In genomic region chr10:18479285-18479684, GRCm38 (mm10) we compare ENCODE assay signal across 25 mouse cellular contexts.
DNase-seq lines count a peak whose midpoint lies in the region; ATAC-seq and TF ChIP-seq lines count a peak whose summit lies in the region.
"Had no signal": no experiment of that assay in that cellular context is flagged by ENCODE, and none has a peak within 500 bp of the region (broad histone marks: within the 10 kb centered on the region; RNA-seq: fewer than 3 reads in every experiment).

No protein-coding gene starts in this region.

- no peak overlapping the region for H3K27ac ChIP-seq in kidney, adult 2 months (ENCODE audit: insufficient read depth, low read depth, low read length)
- H3K27ac ChIP-seq in kidney, embryonic 15.5 days: no peak overlapping the region
- H3K27ac ChIP-seq in CH12.LX (ENCODE audit: insufficient read depth, low read depth): no peak overlapping the region
- H3K27ac ChIP-seq: embryonic facial prominence, embryonic 10.5 days; embryonic facial prominence, embryonic 12.5 days; forebrain, embryonic 13.5 days had no signal

- H3K9ac ChIP-seq in kidney, embryonic 15.5 days: no peak overlapping the region
- H3K9ac ChIP-seq in CH12.LX (ENCODE audit: insufficient read depth, low read depth): no peak overlapping the region
- H3K9ac ChIP-seq: embryonic facial prominence, embryonic 12.5 days; forebrain, embryonic 13.5 days had no signal

- intact Hi-C loops in left cerebral cortex, postnatal 4 days (cut with DNase I): no loop called here

- TF ChIP-seq EP300 in CH12.LX (IDR thresholded peaks at IDR 0.05; ENCODE audit: low read length): peak; percentile 68

- no peak overlapping the region for H3K4me2 ChIP-seq in kidney, embryonic 15.5 days
- H3K4me2 ChIP-seq in CH12.LX (ENCODE audit: insufficient read depth, low read depth, poor library complexity, severe bottlenecking): no peak overlapping the region
- H3K4me2 ChIP-seq: embryonic facial prominence, embryonic 12.5 days; forebrain, embryonic 13.5 days had no signal

- no peaks in the 10 kb centered on the region for H3K27me3 ChIP-seq in kidney, adult 2 months (replicated peaks; ENCODE audit: control insufficient read depth, insufficient read depth, low read length)
- H3K27me3 ChIP-seq in kidney, embryonic 15.5 days: no peaks in the 10 kb centered on the region
- no peaks in the 10 kb centered on the region for H3K27me3 ChIP-seq in CH12.LX (replicated peaks)
- H3K27me3 ChIP-seq: embryonic facial prominence, embryonic 12.5 days; forebrain, embryonic 13.5 days; Patski had no signal

- H3K4me1 ChIP-seq in kidney, adult 2 months (ENCODE audit: control insufficient read depth, insufficient read depth, low read length): peaks cover 16% of the 10 kb centered on the region
- H3K4me1 ChIP-seq in kidney, embryonic 15.5 days: peaks cover 11% of the 10 kb centered on the region
- H3K4me1 ChIP-seq in CH12.LX (ENCODE audit: control insufficient read depth in 1 of 2, insufficient read depth in 2 of 2): peaks cover 3 to 9% of the 10 kb centered on the region in 2 experiments; a peak in 3 of 4 replicates

- ATAC-seq in kidney, embryonic 15.5 days (replicated peaks; ENCODE audit: low FRiP score): no peak
- ATAC-seq: activated CD4-positive, CD25-positive, alpha-beta regulatory T cell, adult 4 months; CD4-positive, CD25-positive, alpha-beta regulatory T cell, adult 4 months; forebrain, embryonic 13.5 days; forebrain, embryonic 16.5 days; Patski had no signal

- dilution Hi-C loops in CH12.LX (cut with MboI; ENCODE audit: extremely low pct_ligation_motif_present, extremely low pct_unique_long_range_greater_than_20kb, low sequenced_read_pairs): no loop called here

- no peaks in the 10 kb centered on the region for H3K9me3 ChIP-seq in kidney, embryonic 15.5 days (replicated peaks)
- no peaks in the 10 kb centered on the region for H3K9me3 ChIP-seq in CH12.LX (replicated peaks; ENCODE audit: low read length)
- H3K9me3 ChIP-seq: embryonic facial prominence, embryonic 10.5 days; embryonic facial prominence, embryonic 12.5 days; forebrain, embryonic 13.5 days; G1E had no signal

- H3K36me3 ChIP-seq in kidney, adult 2 months (ENCODE audit: control insufficient read depth, insufficient read depth, low read length): no peaks in the 10 kb centered on the region
- no peaks in the 10 kb centered on the region for H3K36me3 ChIP-seq in kidney, embryonic 15.5 days
- H3K36me3 ChIP-seq in CH12.LX (replicated peaks in 1 of 2; ENCODE audit: control insufficient read depth in 1 of 2, insufficient read depth in 1 of 2, low read length in 1 of 2): no peaks in the 10 kb centered on the region
- H3K36me3 ChIP-seq: G1E had no signal

- in situ Hi-C loops in CH12.LX (cut with MboI; ENCODE audit: low pct_ligation_motif_present, low pct_unique_long_range_greater_than_20kb, low sequenced_read_pairs): no loop called here

- 74% methylated on average over 3 of the region's 3 CpGs for WGBS in kidney, adult 2 months
- 92% methylated on average over 3 of the region's 3 CpGs for WGBS in kidney, embryonic 15.5 days

- no peak overlapping the region for H3K4me3 ChIP-seq in kidney, adult 2 months (ENCODE audit: insufficient read depth, low read depth, low read length)
- H3K4me3 ChIP-seq in kidney, embryonic 15.5 days (replicated peaks): no peak overlapping the region
- no peak overlapping the region for H3K4me3 ChIP-seq in CH12.LX (replicated peaks in 1 of 3; ENCODE audit: low read depth in 2 of 3, low read length in 2 of 3, poor library complexity in 1 of 3)
- H3K4me3 ChIP-seq: embryonic facial prominence, embryonic 10.5 days; embryonic facial prominence, embryonic 12.5 days; forebrain, embryonic 13.5 days had no signal

- TF ChIP-seq POLR2A in kidney, adult 2 months (IDR thresholded peaks at IDR 0.05; ENCODE audit: low read depth, low read length): no peak
- no peak for TF ChIP-seq POLR2A in CH12.LX (IDR thresholded peaks at IDR 0.05; ENCODE audit: low read depth, low read length)

- TF ChIP-seq CTCF in kidney, adult 2 months (conservative IDR thresholded peaks at IDR 0.05; ENCODE audit: insufficient read depth, insufficient read length, low read depth, low read length): no peak
- TF ChIP-seq CTCF in CH12.LX (conservative IDR thresholded peaks at IDR 0.05 in 1 of 2, IDR thresholded peaks at IDR 0.05 in 1 of 2; ENCODE audit: low read depth in 2 of 2, low read length in 2 of 2): no peak

- no peak for TF ChIP-seq RAD21 in CH12.LX (IDR thresholded peaks at IDR 0.05; ENCODE audit: low read depth, low read length)

- no peaks in the 10 kb centered on the region for H3K79me2 ChIP-seq in CH12.LX (replicated peaks; ENCODE audit: control insufficient read depth, extremely low read depth, insufficient read depth, poor library complexity, severe bottlenecking)

- DNase-seq in heart, adult 11 months: peak; percentile 19
- DNase-seq in heart, postnatal 4 days: no peak
- peak; percentile 38 for DNase-seq in kidney, adult 2 months
- DNase-seq in CH12.LX (ENCODE audit: extremely low read depth) (no peak), R1 (ENCODE audit: low read depth, low spot score) (peak; percentile 62)
- no peak for DNase-seq in left cerebral cortex, postnatal 4 days
- DNase-seq in retina, postnatal 1 day: no peak
- DNase-seq: adrenal gland, adult 8-10 months; adrenal gland, postnatal 14 days; adrenal gland, postnatal 36 days; B cell, adult 2 months; cerebellum, adult 11-12 months; cerebellum, adult 2 months; cerebellum, adult 9-10 months; cerebellum, postnatal 10 days; cerebellum, postnatal 25 days had no signal

TF ChIP-seq in CH12.LX, 34 proteins besides CTCF, POLR2A, EP300 and RAD21:
- TF ChIP-seq SMC3 (IDR thresholded peaks at IDR 0.05; ENCODE audit: low read depth, low read length) (no peak), ZKSCAN1 (IDR thresholded peaks at IDR 0.05; ENCODE audit: borderline replicate concordance, low read depth, low read length) (no peak), TBP (conservative IDR thresholded peaks at IDR 0.05; ENCODE audit: low read depth, low read length) (no peak), UBTF (IDR thresholded peaks at IDR 0.05; ENCODE audit: low read depth, low read length) (no peak), USF1 (IDR thresholded peaks at IDR 0.05; ENCODE audit: low read depth, low read length) (no peak), E2F4 (IDR thresholded peaks at IDR 0.05; ENCODE audit: insufficient replicate concordance, low read depth, low read length) (no peak), CHD2 (IDR thresholded peaks at IDR 0.05; ENCODE audit: low read length) (no peak), MXI1 (IDR thresholded peaks at IDR 0.05; ENCODE audit: low read depth, low read length) (no peak), MAFK (IDR thresholded peaks at IDR 0.05; ENCODE audit: insufficient replicate concordance, low read length) (no peak), BHLHE40 (IDR thresholded peaks at IDR 0.05; ENCODE audit: low read depth, low read length) (peak; percentile 18; the same call in 1 of the 2 replicates), MAX (IDR thresholded peaks at IDR 0.05; ENCODE audit: low read length) (no peak), MAZ (IDR thresholded peaks at IDR 0.05; ENCODE audit: low read depth, low read length) (no peak), NRF1 (IDR thresholded peaks at IDR 0.05; ENCODE audit: low read depth, low read length) (no peak), JUND (conservative IDR thresholded peaks at IDR 0.05; ENCODE audit: low read depth, low read length) (no peak; the same call in 1 of the 2 replicates), JUN (IDR thresholded peaks at IDR 0.05; ENCODE audit: insufficient read depth, low read depth, low read length) (peak; percentile 64; the same call in 1 of the 2 replicates), KAT2A (IDR thresholded peaks at IDR 0.05; ENCODE audit: insufficient replicate concordance, low read length) (no peak), ELF1 (IDR thresholded peaks at IDR 0.05; ENCODE audit: low read depth, low read length) (no peak), RCOR1 (conservative IDR thresholded peaks at IDR 0.05; ENCODE audit: low read depth, low read length) (no peak), MYC (IDR thresholded peaks at IDR 0.05; ENCODE audit: low read depth, low read length) (no peak), SIN3A (IDR thresholded peaks at IDR 0.05; ENCODE audit: low read length) (no peak), POLR2AphosphoS2 (IDR thresholded peaks at IDR 0.05; ENCODE audit: low read depth, low read length) (no peak), GABPA (IDR thresholded peaks at IDR 0.05; ENCODE audit: insufficient replicate concordance, low read depth, low read length) (no peak), USF2 (conservative IDR thresholded peaks at IDR 0.05; ENCODE audit: low read depth, low read length) (no peak), IRF4 (IDR thresholded peaks at IDR 0.05; ENCODE audit: low read depth, low read length) (peak; percentile 61; the same call in 1 of the 2 replicates), ZC3H11A (IDR thresholded peaks at IDR 0.05; ENCODE audit: low read depth, low read length) (no peak), HCFC1 (IDR thresholded peaks at IDR 0.05; ENCODE audit: low read depth, low read length) (no peak), CHD1 (IDR thresholded peaks at IDR 0.05; ENCODE audit: low read depth, low read length) (no peak), ETS1 (conservative IDR thresholded peaks at IDR 0.05; ENCODE audit: low read depth, low read length) (peak; percentile 42; the same call in 1 of the 2 replicates), MEF2A (IDR thresholded peaks at IDR 0.05; ENCODE audit: borderline replicate concordance, low read depth, low read length) (peak; percentile 80; the same call in 1 of the 2 replicates)

Comparison
In these comparisons a context has a peak if more than half of its experiments do, and no peak if none do; other contexts are left out.
1. DNase-seq: peak in heart, adult 11 months (single experiment), kidney, adult 2 months (single experiment) and R1 (single experiment); none in heart, postnatal 4 days (single experiment), CH12.LX (single experiment), left cerebral cortex, postnatal 4 days (single experiment) and retina, postnatal 1 day (single experiment).